Mouse (Mus musculus) left cerebral cortex, adult 6 months (tissue): Measurements from ENCODE around the gene Sfta2. TPM values are rescaled to one million over a fixed set of nuclear protein-coding genes. Genes with fewer than 3 reads are reported as not detected.

ENCODE experiments used
- long read RNA-seq, 2 experiments: library from polyadenylated mRNA; unstranded; transcript quantifications; one replicate each; pipeline ENCODE4 v2.0.0; 2019 to 2020
- polyA plus RNA-seq: library from polyadenylated mRNA; unstranded; fragments of <200 nt; fragmentation: Nextera tagmentation; gene quantifications from 2 replicates; pipeline ENCODE4 v1.2.3, GENCODE M21; 2021

Sfta2 gene
- polyA plus RNA-seq: not detected in 2 replicates
- long read RNA-seq, experiment 1: 0 reads
- long read RNA-seq, experiment 2: 0 reads

DNA sequence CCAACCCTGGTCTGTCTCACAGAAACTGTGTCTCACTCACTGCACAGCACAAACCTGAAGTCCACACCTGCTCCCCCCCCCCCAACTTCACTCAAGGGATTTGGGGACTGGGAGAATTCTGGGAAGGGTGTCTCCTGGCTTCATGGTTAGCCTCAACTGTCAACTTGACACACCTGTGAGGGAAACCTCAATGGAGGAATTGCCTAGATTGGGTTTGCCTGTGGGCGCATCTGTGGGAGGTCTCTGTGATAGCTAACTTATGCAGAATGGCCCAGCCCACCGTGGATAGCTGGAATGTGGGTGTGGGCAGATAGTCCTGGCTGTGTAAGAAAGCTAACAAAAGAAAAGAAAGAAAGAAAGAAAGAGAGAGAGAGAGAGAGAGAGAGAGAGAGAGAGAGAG, at the start of gene Sfta2:
TSS of gene Sfta2 (plus strand) at position 301 of the 400 bp plus-strand sequence.

GRCm38 (mm10) chr17:35551881-35552414, 49.4 kb upstream of the Sfta2 start, which contains the start of gene Cdsn:
Cdsn (plus strand) TSS chr17:35552128.

GRCm38 (mm10) chr17:35567150-35567549, 34.2 kb upstream of the Sfta2 start, which contains the start of gene 2300002M23Rik:
2300002M23Rik (plus strand) TSS chr17:35567450.

GRCm38 (mm10) chr17:35626537-35626936, 25.2 kb downstream of the Sfta2 start, which contains the start of gene Gm9573:
Gm9573 (minus strand) TSS chr17:35626637.

DNA sequence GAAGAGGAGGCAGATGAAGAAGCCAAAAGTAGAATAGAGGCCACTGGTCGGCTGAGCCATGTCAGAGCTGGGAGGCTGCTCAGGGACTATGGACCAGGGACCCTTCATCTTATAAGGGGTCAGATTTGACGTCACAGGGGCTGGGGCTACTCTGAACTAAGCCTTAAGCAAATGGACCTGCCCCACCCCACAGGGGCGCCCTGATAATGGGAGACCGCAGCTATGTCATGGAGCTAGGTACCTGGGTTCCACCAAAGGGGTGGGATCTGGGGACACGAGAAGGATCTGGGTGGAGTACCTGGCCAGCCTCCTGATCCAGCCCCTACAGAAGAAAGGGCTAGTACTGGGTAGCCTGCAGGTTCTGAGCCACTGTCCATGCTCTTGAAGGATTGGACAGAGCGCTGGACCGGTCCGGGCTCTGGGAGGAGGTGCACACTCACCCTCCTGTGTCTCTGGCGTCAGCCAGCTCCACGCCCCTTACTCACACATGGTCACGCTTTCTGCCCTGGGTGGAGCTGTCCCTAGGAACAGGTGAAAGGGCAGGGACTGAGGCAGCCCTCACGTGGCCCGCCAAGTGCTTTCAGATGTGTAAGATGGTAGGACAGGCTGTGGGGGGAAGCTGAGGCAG, 42.4 kb downstream of the Sfta2 start, which contains the start of gene Mucl3:
TSS of gene Mucl3 (minus strand) at position 87 of the 628 bp plus-strand sequence.

GRCm38 (mm10) chr17:35667334-35668065, 66.2 kb downstream of the Sfta2 start, which contains the start of gene Vars2:
Vars2 (minus strand) TSS chr17:35667592.

DNA sequence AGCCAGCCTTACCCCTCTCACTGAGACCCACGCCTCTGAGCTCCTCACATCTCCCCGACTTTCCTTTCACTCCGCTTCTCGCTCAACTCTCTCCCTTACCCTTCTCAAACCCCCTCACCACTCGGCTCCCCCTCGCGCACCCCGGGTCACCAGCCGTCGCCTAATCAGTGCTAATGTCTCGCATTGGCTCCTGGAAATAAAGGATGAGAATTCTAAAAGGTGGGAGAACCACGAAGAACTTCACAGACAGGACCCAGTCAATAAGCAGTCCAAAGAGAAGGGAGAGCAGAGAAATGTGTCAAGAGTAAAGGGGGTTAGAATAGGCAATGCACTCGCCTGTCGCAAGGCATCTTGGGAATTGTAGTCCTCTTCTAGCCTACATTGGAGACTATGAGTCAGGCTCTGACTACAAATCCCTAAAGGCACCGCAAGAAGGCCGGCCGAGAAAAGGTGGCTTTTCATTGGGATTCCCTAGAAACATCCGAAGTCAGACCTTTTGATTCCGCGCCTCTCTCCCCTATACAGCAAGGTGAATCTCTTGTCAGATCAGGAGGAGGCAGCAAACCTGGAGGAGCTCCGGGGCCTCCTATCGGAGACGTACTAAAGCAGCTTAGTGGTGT, 72.2 kb downstream of the Sfta2 start, which contains the start of gene Gtf2h4:
TSS of gene Gtf2h4 (minus strand) at position 324 of the 620 bp plus-strand sequence.

Other genes with a start within 250 kb of the Sfta2 start
- 0.29 TPM in 1 of 2 replicates, not detected in the other for gene H2-Q4, start 221.9 kb upstream of the Sfta2 start, polyA plus RNA-seq
- 1.5 and 1.7 TPM in 2 replicates for gene H2-Q6, start 176.7 kb upstream of the Sfta2 start, polyA plus RNA-seq
- gene H2-Q7, start 162.4 kb upstream of the Sfta2 start, polyA plus RNA-seq: 2.5 and 3.5 TPM in 2 replicates
- 0.18 and 0.22 TPM in 2 replicates for gene H2-Q10, start 131.5 kb upstream of the Sfta2 start, polyA plus RNA-seq
- not detected in 2 replicates for gene Pou5f1, start 95.5 kb upstream of the Sfta2 start, polyA plus RNA-seq
- gene Tcf19, start 84.7 kb upstream of the Sfta2 start, polyA plus RNA-seq: 12.5 and 13.0 TPM in 2 replicates
- 1.8 and 2.2 TPM in 2 replicates for gene Cchcr1, start 84.4 kb upstream of the Sfta2 start, polyA plus RNA-seq
- gene Psors1c2, start 68.3 kb upstream of the Sfta2 start, polyA plus RNA-seq: not detected in 2 replicates
- gene Cdsn, start 49.4 kb upstream of the Sfta2 start, polyA plus RNA-seq: 1.3 and 1.6 TPM in 2 replicates
- not detected in 2 replicates for gene 2300002M23Rik, start 34.1 kb upstream of the Sfta2 start, polyA plus RNA-seq
- not detected in 2 replicates for gene Gm9573, start 25.1 kb downstream of the Sfta2 start, polyA plus RNA-seq
- gene Mucl3, start 42.1 kb downstream of the Sfta2 start, polyA plus RNA-seq: not detected in 2 replicates
- 4.2 and 4.4 TPM in 2 replicates for gene Vars2, start 66.0 kb downstream of the Sfta2 start, polyA plus RNA-seq
- 25.0 and 27.8 TPM in 2 replicates for gene Gtf2h4, start 72.2 kb downstream of the Sfta2 start, polyA plus RNA-seq
- gene Ddr1, start 103.1 kb downstream of the Sfta2 start, polyA plus RNA-seq: 10.2 and 39.0 TPM in 2 replicates
- 11.2 and 18.9 TPM in 2 replicates for gene Ier3, start 220.1 kb downstream of the Sfta2 start, polyA plus RNA-seq
- gene Flot1, start 221.7 kb downstream of the Sfta2 start, polyA plus RNA-seq: 142 and 144 TPM in 2 replicates
- gene Tubb5, start 236.8 kb downstream of the Sfta2 start, polyA plus RNA-seq: 596 and 663 TPM in 2 replicates
- 2.9 and 4.1 TPM in 2 replicates for gene Mdc1, start 240.0 kb downstream of the Sfta2 start, polyA plus RNA-seq